Mouse (Mus musculus): ENCODE data around the gene Olfr101.

DNA sequence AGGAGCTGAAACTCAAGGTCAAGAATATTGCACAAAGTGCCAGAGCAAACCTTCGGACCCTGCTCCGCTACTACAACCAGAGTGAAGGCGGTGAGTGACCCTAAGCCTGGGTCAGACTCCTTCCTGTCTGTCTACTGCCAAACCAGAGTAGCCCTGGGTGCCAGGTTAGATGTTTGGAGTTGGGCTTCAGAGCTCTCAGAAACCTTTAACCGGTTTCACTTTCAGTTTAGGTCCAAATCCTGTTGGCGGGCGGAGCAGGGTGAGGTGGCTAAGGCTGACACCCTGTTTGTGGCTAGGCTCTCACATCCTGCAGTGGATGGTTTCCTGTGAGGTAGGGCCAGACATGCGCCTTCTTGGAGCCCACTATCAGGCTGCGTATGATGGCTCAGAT is 33.4 kb downstream of the Olfr101 start:
- no peak for TF ChIP-seq POLR2A (IDR thresholded peaks at IDR 0.05; ENCODE audit: extremely low read depth, insufficient read depth, low read length)
- TF ChIP-seq CTCF (IDR thresholded peaks at IDR 0.05; ENCODE audit: extremely low read depth, insufficient read depth, low read length) = no peak
